Mouse (Mus musculus) neural tube, embryonic 11.5 days (tissue): ENCODE results near the gene Prok1. TPM values are rescaled to one million over a fixed set of nuclear protein-coding genes. Genes with fewer than 3 reads are reported as not detected.

Source experiments
- ATAC-seq: fragments of 200-750 bp; cut with Nextera tagmentation; 2 replicates; pipeline ENCODE4 v1.8.0; 2017; ENCODE audit warnings: moderate number of reproducible peaks, mild to moderate bottlenecking, moderate TSS enrichment, moderate library complexity; ENCODE audit not compliant: insufficient read depth, low FRiP score, low TSS enrichment
- DNase-seq: peaks from one replicate; pipeline ENCODE4 v3.0.0-alpha.2; 2015; ENCODE audit warnings: low spot score
- H3K27ac ChIP-seq: fragments of 300-500 bp; sonication (generic); 2 replicates; pipeline ENCODE4 v1.5.1; 2014; ENCODE audit warnings: low read depth, mild to moderate bottlenecking, low read length
- H3K27me3 ChIP-seq: fragments of 300-500 bp; sonication (generic); 2 replicates; pipeline ENCODE4 v1.6.1; 2014; ENCODE audit warnings: mild to moderate bottlenecking, low read length, mixed read lengths; ENCODE audit not compliant: control insufficient read depth, insufficient read depth
- H3K36me3 ChIP-seq: fragments of 300-500 bp; sonication (generic); 2 replicates; pipeline ENCODE4 v1.6.1; 2014; ENCODE audit warnings: mild to moderate bottlenecking, low read length, moderate library complexity, mixed read lengths; ENCODE audit not compliant: control insufficient read depth, insufficient read depth
- H3K4me1 ChIP-seq: fragments of 300-500 bp; sonication (generic); 2 replicates; pipeline ENCODE4 v1.6.1; 2014; ENCODE audit warnings: low read length, mixed read lengths; ENCODE audit not compliant: control insufficient read depth, insufficient read depth
- H3K4me2 ChIP-seq: fragments of 300-500 bp; sonication (generic); 2 replicates; pipeline ENCODE4 v1.6.1; 2014; ENCODE audit warnings: low read depth, mild to moderate bottlenecking, moderate library complexity
- H3K4me3 ChIP-seq: fragments of 300-500 bp; sonication (generic); 2 replicates; pipeline ENCODE4 v1.5.1; 2014; ENCODE audit warnings: low read depth, low read length
- H3K9ac ChIP-seq: fragments of 300-500 bp; sonication (generic); 2 replicates; pipeline ENCODE4 v1.6.1; 2014; ENCODE audit warnings: mild to moderate bottlenecking, low read length
- H3K9me3 ChIP-seq: fragments of 300-500 bp; sonication (generic); 2 replicates; pipeline ENCODE4 v1.6.1; 2016; ENCODE audit warnings: low read length; ENCODE audit not compliant: control insufficient read depth
- WGBS: fragments of 180-500 bp; shearing (Covaris S2); extraction: QIAGEN DNeasy Blood & Tissue Kit; methylation state at CpG from one replicate; pipeline ENCODE4 v1.1.7; 2014; 5-methylcytosine and 5-hydroxymethylcytosine counted together
- polyA plus RNA-seq: library from polyadenylated mRNA; unstranded; fragments of >200 nt; fragmentation: Nextera tagmentation; extraction: Ambion mirVana; gene quantifications from 2 replicates; pipeline ENCODE4 v1.2.1, GENCODE M21; 2014

Gene Prok1
- polyA plus RNA-seq, 1 experiment from 2014 or later = not detected

DNA sequence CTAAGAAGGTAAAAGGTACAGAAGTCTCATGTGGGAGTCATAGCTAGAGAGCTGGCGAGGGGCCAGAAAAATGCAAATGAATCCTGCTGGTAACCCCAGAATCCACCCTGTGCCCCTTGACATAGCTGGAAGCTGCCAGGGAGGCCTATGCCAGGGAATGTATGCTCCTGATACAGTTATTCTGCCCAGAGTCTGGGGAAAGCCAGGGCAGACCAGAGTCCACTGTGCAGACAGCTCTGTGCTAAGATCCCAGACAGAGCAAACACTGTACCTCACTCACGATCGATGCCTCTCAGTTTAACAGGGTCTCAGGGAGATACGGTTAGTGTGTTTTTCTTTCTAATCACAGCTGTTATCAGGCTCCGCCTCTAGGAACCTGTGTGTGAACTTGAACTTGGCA is 9.7 kb downstream of the Prok1 start:
- WGBS = 79% methylated on average over 5 of the region's 5 CpGs

GRCm38 (mm10) chr3:107229221-107229620 is 10.3 kb downstream of the Prok1 start:
- no peaks in the 10 kb centered on the region for H3K36me3 ChIP-seq

More for the DNA sequence above, 9.7 kb downstream of the Prok1 start:
- Histone ChIP-seq H3K4me3 (no peak overlapping the region), H3K27ac (no peak overlapping the region), H3K36me3 (no peaks in the 10 kb centered on the region), H3K9me3 (no peaks in the 10 kb centered on the region), H3K4me1 (no peaks in the 10 kb centered on the region; the same call in 1 of the 2 replicates), H3K27me3 (no peaks in the 10 kb centered on the region), H3K9ac (no peak overlapping the region), H3K4me2 (no peak overlapping the region)
- no peak for DNase-seq
- ATAC-seq = no peak

GRCm38 (mm10) chr3:107225820-107226219 is 13.7 kb downstream of the Prok1 start:
- H3K27me3 ChIP-seq = no peaks in the 10 kb centered on the region
- DNase-seq = no peak
- no peaks in the 10 kb centered on the region for H3K9me3 ChIP-seq
- no peaks in the 10 kb centered on the region for H3K36me3 ChIP-seq
- H3K4me1 ChIP-seq = no peaks in the 10 kb centered on the region; the same call in 1 of the 2 replicates
- no peak for ATAC-seq
- 94% methylated on average over 5 of the region's 5 CpGs for WGBS
- no peak overlapping the region for H3K4me2 ChIP-seq
- H3K4me3 ChIP-seq = no peak overlapping the region
- H3K27ac ChIP-seq = no peak overlapping the region
- no peak overlapping the region for H3K9ac ChIP-seq

More at GRCm38 (mm10) chr3:107229221-107229620, 10.3 kb downstream of the Prok1 start:
- no peaks in the 10 kb centered on the region for H3K27me3 ChIP-seq
- 82% methylated on average over 5 of the region's 5 CpGs for whole genome bisulfite sequencing
- no peaks in the 10 kb centered on the region; the same call in 1 of the 2 replicates for H3K4me1 ChIP-seq
- H3K4me2 ChIP-seq = no peak overlapping the region
- H3K4me3 ChIP-seq = no peak overlapping the region
- no peaks in the 10 kb centered on the region for H3K9me3 ChIP-seq
- H3K9ac ChIP-seq = no peak overlapping the region
- H3K27ac ChIP-seq = no peak overlapping the region
- ATAC-seq (no peak), DNase-seq (no peak)

- 71% methylated on average over 1 of the region's 1 CpGs for WGBS
- no peaks in the 10 kb centered on the region for H3K9me3 ChIP-seq
Measured at GRCm38 (mm10) chr3:107223230-107223629, 16.3 kb downstream of the Prok1 start.

GRCm38 (mm10) chr3:107221608-107222007 is 17.9 kb downstream of the Prok1 start, which contains the start of gene Cym:
Cym (minus strand) TSS chr3:107221732.
- ATAC-seq (no peak), DNase-seq (no peak)
- Histone ChIP-seq H3K4me3 (no peak within 1 kb of the TSS), H3K27ac (no peak within 1 kb of the TSS), H3K27me3 (no peaks in the 10 kb centered on the region), H3K9ac (no peak within 1 kb of the TSS), H3K9me3 (no peaks in the 10 kb centered on the region), H3K4me2 (no peak within 1 kb of the TSS), H3K4me1 (no peaks in the 10 kb centered on the region), H3K36me3 (no peaks in the 10 kb centered on the region)
- WGBS = 81% methylated on average over 10 of the region's 10 CpGs

More at GRCm38 (mm10) chr3:107223230-107223629, 16.3 kb downstream of the Prok1 start:
- no peak overlapping the region for H3K27ac ChIP-seq
- no peak for DNase-seq
- ATAC-seq = no peak
- no peak overlapping the region for H3K9ac ChIP-seq
- no peaks in the 10 kb centered on the region for H3K4me1 ChIP-seq
- H3K27me3 ChIP-seq = no peaks in the 10 kb centered on the region
- H3K4me3 ChIP-seq = no peak overlapping the region
- no peak overlapping the region for H3K4me2 ChIP-seq
- H3K36me3 ChIP-seq = no peaks in the 10 kb centered on the region

DNA sequence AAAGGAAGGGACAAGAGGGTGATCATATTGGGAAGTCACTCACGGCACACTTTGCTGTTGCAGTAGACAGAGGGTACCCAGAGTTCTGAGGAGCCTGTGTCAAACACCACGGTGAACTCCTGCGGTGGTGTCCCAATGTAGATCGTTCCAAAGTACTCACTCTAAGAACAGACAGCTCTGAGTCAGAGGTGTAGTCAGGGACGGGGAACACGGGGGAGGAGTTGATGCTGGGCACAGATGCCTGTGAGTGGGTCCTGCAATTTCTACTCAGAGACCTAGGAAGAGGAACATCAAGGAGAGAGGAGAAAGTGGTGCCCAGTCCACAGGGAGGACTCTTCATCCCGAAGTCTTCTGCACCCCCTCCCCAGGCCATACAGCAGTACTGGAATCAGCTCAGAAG is 20.9 kb downstream of the Prok1 start:
- WGBS = 90% methylated on average over 7 of the region's 7 CpGs
- Histone ChIP-seq H3K9me3 (no peaks in the 10 kb centered on the region), H3K4me2 (no peak overlapping the region), H3K27ac (no peak overlapping the region), H3K9ac (no peak overlapping the region), H3K36me3 (no peaks in the 10 kb centered on the region), H3K27me3 (no peaks in the 10 kb centered on the region), H3K4me3 (no peak overlapping the region), H3K4me1 (no peaks in the 10 kb centered on the region)
- ATAC-seq (no peak), DNase-seq (no peak)

DNA sequence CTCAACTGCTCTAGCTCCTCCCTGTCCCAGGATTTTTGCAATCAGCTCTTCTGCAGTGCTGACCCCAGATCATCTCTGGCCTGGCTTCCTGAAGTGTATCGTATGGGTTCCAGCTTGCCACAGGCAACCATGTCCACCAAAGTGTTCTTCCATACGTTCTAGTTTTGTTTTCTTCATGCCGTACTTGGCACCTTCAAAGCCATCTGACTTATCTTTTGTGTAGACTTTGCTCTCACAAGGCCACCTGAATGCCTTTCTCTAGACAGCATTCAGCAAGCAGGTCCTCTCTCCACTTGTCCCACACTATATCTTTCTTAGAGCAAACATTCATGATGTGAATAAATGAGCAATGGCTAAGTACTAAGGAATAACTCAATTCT is 22.4 kb downstream of the Prok1 start:
- Histone ChIP-seq H3K4me3 (no peak overlapping the region), H3K9ac (no peak overlapping the region), H3K9me3 (no peaks in the 10 kb centered on the region), H3K36me3 (no peaks in the 10 kb centered on the region), H3K4me1 (no peaks in the 10 kb centered on the region), H3K4me2 (no peak overlapping the region), H3K27me3 (no peaks in the 10 kb centered on the region), H3K27ac (no peak overlapping the region)
- no peak for ATAC-seq
- no peak for DNase-seq
- WGBS = 87% methylated on average over 3 of the region's 3 CpGs

- H3K36me3 ChIP-seq = no peaks in the 10 kb centered on the region
- no peaks in the 10 kb centered on the region for H3K27me3 ChIP-seq
- ATAC-seq (no peak), DNase-seq (no peak)
- whole genome bisulfite sequencing = 79% methylated on average over 8 of the region's 8 CpGs
- H3K4me2 ChIP-seq = no peak overlapping the region
- no peak overlapping the region for H3K4me3 ChIP-seq
- H3K4me1 ChIP-seq = no peaks in the 10 kb centered on the region
- no peak overlapping the region for H3K27ac ChIP-seq
- H3K9ac ChIP-seq = no peak overlapping the region
- H3K9me3 ChIP-seq = no peaks in the 10 kb centered on the region
Measured at GRCm38 (mm10) chr3:107216400-107217100, 23.0 kb downstream of the Prok1 start.

- H3K27me3 ChIP-seq = no peaks in the 10 kb centered on the region
Measured at GRCm38 (mm10) chr3:107214606-107215005, 24.9 kb downstream of the Prok1 start.

More at GRCm38 (mm10) chr3:107214606-107215005, 24.9 kb downstream of the Prok1 start:
- Histone ChIP-seq H3K9me3 (no peaks in the 10 kb centered on the region), H3K36me3 (no peaks in the 10 kb centered on the region), H3K9ac (no peak overlapping the region), H3K4me1 (no peaks in the 10 kb centered on the region), H3K4me2 (no peak overlapping the region), H3K27ac (no peak overlapping the region), H3K4me3 (no peak overlapping the region)
- WGBS = 83% methylated on average over 5 of the region's 5 CpGs
- DNase-seq = no peak
- no peak for ATAC-seq
